Mouse (Mus musculus) heart, adult 8-10 months (tissue): ENCODE measurements around the gene A430033K04Rik. TPM values are rescaled to one million over a fixed set of nuclear protein-coding genes. Genes with fewer than 3 reads are reported as not detected.

Experiments
- DNase-seq: peaks from one replicate; pipeline ENCODE4 v3.0.0; 2022; ENCODE audit warnings: low spot score
- microRNA-seq: library from miRNA; unstranded; fragments of <30 nt; microRNA quantifications from one replicate; pipeline ENCODE4 v1.2.0, GENCODE M21; 2022
- total RNA-seq, 4 experiments: library from RNA; stranded (reverse); gene quantifications; 2 replicates each; pipeline ENCODE4 v1.2.4; 2022

Gene A430033K04Rik
- total RNA-seq, 4 experiments from 2014 or later: 3.8 to 4.9 (median 4.8) TPM

DNA sequence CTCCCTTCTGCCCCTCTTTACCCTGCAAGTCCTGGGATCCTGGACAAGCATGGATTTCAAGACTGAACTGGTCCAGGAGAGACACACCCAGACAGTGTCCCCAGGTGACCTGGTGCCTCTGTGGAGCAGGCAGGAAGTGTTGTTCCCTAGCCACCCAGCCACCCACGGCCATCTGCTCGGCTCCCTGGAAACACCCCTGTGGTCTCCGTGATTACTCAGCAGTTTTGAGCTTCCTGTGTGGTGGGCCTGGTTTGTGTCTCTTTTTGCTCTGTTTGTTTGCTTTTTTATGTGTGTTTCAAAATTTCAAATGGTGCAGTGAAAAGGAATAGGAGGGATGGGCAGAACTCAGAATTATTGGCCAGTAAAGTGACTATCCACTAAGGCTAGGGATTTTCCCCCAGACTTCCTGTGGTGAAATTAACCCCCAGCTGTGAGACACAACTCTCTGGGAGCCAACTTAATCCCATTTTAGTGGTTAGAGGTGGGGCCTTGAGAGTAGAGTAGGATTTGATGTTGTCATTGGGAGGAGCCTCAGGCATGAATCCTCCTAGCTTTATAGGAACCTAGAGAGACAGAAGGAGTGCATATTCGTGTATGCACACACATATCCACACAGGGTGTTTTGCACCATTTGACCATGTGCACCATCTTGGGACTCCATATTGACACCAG, 72.0 kb downstream of the A430033K04Rik start:
- no peak for DNase-seq

DNA sequence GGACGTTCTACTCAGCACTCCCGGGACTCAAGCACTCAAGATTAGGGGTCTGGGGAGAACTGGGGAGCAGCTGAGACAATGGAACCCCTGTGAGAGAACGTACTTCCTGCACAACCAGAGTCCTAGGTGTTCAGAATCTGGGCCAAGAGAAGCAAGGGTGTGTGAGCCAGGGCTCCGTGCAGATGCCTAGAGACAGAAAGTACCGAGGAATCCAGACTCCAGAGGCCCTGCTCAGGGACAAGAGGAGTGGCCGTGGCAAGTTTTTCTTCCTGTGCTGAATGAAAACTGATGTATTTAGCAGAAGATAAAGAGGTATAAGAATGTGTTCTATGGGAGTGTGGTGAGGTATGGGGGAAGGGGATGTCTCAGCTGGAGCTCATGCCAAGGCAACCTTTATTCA, 74.8 kb downstream of the A430033K04Rik start:
- no peak for DNase-seq

Small RNA genes within 50 kb of the gene (microRNA-seq; reads per million reads assigned to microRNA genes)
- gene Gm24082: not detected

Other genes starting within 250 kb of the A430033K04Rik start
- gene Zfp157, start 181.4 kb upstream of the A430033K04Rik start, total RNA-seq: 1 to 10 TPM; 3.8 to 7.6 (median 5.1) TPM
- not detected for gene 1700123K08Rik, start 58.1 kb upstream of the A430033K04Rik start, total RNA-seq
- 10 to 100 TPM; 16.8 to 20.1 (median 18.7) TPM for gene Zfp68, start 3.1 kb upstream of the A430033K04Rik start, total RNA-seq
- 10 to 100 TPM; 11.6 to 16.9 (median 14.3) TPM for gene Fam20c, start 131.7 kb downstream of the A430033K04Rik start, total RNA-seq
- gene Gm5294, start 197.2 kb downstream of the A430033K04Rik start, total RNA-seq: not detected